Mouse (Mus musculus) stomach, embryonic 16.5 days (tissue): Measurements from ENCODE around the gene Fer1l5. TPM values are rescaled to one million over a fixed set of nuclear protein-coding genes. Genes with fewer than 3 reads are reported as not detected.
A peak's percentile ranks its signal among the peaks of the same experiment; 100 is the strongest.

Experiments
- ATAC-seq: fragments of 200-750 bp; cut with Nextera tagmentation; 2 replicates; pipeline ENCODE4 v1.8.0; 2017; ENCODE audit warnings: moderate number of reproducible peaks, moderate TSS enrichment; ENCODE audit not compliant: insufficient read depth, low FRiP score
- H3K27ac ChIP-seq: fragments of 300-500 bp; sonication (generic); 2 replicates; pipeline ENCODE4 v1.5.1; 2014; ENCODE audit warnings: low read length
- H3K27me3 ChIP-seq: fragments of 300-500 bp; sonication (generic); 2 replicates; pipeline ENCODE4 v1.6.1; 2014; ENCODE audit warnings: low read length, control low read depth, mixed read lengths; ENCODE audit not compliant: control insufficient read depth, insufficient read depth
- H3K36me3 ChIP-seq: fragments of 300-500 bp; sonication (generic); 2 replicates; pipeline ENCODE4 v1.6.1; 2014; ENCODE audit warnings: low read length; ENCODE audit not compliant: control insufficient read depth, insufficient read depth
- H3K4me1 ChIP-seq: fragments of 300-500 bp; sonication (generic); 2 replicates; pipeline ENCODE4 v1.6.1; 2014; ENCODE audit warnings: low read length, control low read depth, mixed read lengths; ENCODE audit not compliant: control insufficient read depth, insufficient read depth
- H3K4me2 ChIP-seq: fragments of 300-500 bp; sonication (generic); 2 replicates; pipeline ENCODE4 v1.6.1; 2014; ENCODE audit warnings: low read depth, low read length, mixed read lengths
- H3K4me3 ChIP-seq: fragments of 300-500 bp; sonication (generic); replicated peaks from 2 replicates; pipeline ENCODE4 v1.5.1; 2014; ENCODE audit warnings: mild to moderate bottlenecking, low read length
- H3K9ac ChIP-seq: fragments of 300-500 bp; sonication (generic); 2 replicates; pipeline ENCODE4 v1.6.1; 2014; ENCODE audit warnings: low read length
- H3K9me3 ChIP-seq: fragments of 300-500 bp; sonication (generic); replicated peaks from 2 replicates; pipeline ENCODE4 v1.6.1; 2016; ENCODE audit warnings: low read length, control low read depth; ENCODE audit not compliant: control insufficient read depth
- WGBS: fragments of 180-500 bp; shearing (Covaris S2); extraction: QIAGEN DNeasy Blood & Tissue Kit; methylation state at CpG from one replicate; pipeline ENCODE4 v1.1.7; 2014; 5-methylcytosine and 5-hydroxymethylcytosine counted together
- polyA plus RNA-seq: library from polyadenylated mRNA; unstranded; fragments of >200 nt; fragmentation: Nextera tagmentation; extraction: Ambion mirVana; gene quantifications from 2 replicates; pipeline ENCODE4 v1.2.1, GENCODE M21; 2015

The Fer1l5 gene
- polyA plus RNA-seq, 1 experiment from 2014 or later: 0.96 TPM

GRCm38 (mm10) chr1:36444471-36445464 lies 72.7 kb downstream of the Fer1l5 start, which contains the start of gene Lman2l:
Gene Lman2l (minus strand): TSS chr1:36445271.
- WGBS: under 1% methylated on average over 56 of the region's 57 CpGs
- Histone ChIP-seq H3K9me3 (no peaks in the 10 kb centered on the region), H3K4me2 (peak within 1 kb of the TSS; percentile 78), H3K27ac (peak within 1 kb of the TSS; percentile 54; the same call in 1 of the 2 replicates), H3K36me3 (no peaks in the 10 kb centered on the region), H3K9ac (peak within 1 kb of the TSS; percentile 88), H3K4me3 (peak within 1 kb of the TSS; percentile 87), H3K27me3 (no peaks in the 10 kb centered on the region), H3K4me1 (peaks cover 10% of the 10 kb centered on the region; the same call in 1 of the 2 replicates)
- peak; percentile 99 for ATAC-seq

GRCm38 (mm10) chr1:36445508-36445907 lies 73.4 kb downstream of the Fer1l5 start:
- WGBS: 38% methylated on average over 8 of the region's 8 CpGs
- Histone ChIP-seq H3K27me3 (no peaks in the 10 kb centered on the region), H3K4me2 (peak overlapping the region; percentile 41), H3K36me3 (no peaks in the 10 kb centered on the region), H3K9ac (no peak overlapping the region), H3K9me3 (no peaks in the 10 kb centered on the region), H3K4me3 (peak overlapping the region; percentile 87), H3K4me1 (peaks cover 10% of the 10 kb centered on the region; the same call in 1 of the 2 replicates), H3K27ac (peak overlapping the region; percentile 51; the same call in 1 of the 2 replicates)
- ATAC-seq: no peak

GRCm38 (mm10) chr1:36446106-36446824 lies 74.2 kb downstream of the Fer1l5 start:
- Histone ChIP-seq H3K4me2 (no peak overlapping the region), H3K27me3 (no peaks in the 10 kb centered on the region), H3K36me3 (no peaks in the 10 kb centered on the region), H3K4me3 (no peak overlapping the region), H3K9me3 (no peaks in the 10 kb centered on the region), H3K27ac (0 out of 2 replicates have a peak overlapping the region, but pooled peaks have one; percentile 51), H3K9ac (no peak overlapping the region), H3K4me1 (peaks cover 10% of the 10 kb centered on the region; the same call in 1 of the 2 replicates)
- 84% methylated on average over 5 of the region's 5 CpGs for WGBS
- ATAC-seq: no peak

GRCm38 (mm10) chr1:36446841-36447240 lies 74.8 kb downstream of the Fer1l5 start:
- H3K27me3 ChIP-seq: no peaks in the 10 kb centered on the region
- no peak overlapping the region for H3K27ac ChIP-seq
- H3K4me2 ChIP-seq: no peak overlapping the region
- H3K36me3 ChIP-seq: no peaks in the 10 kb centered on the region
- no peak overlapping the region for H3K4me3 ChIP-seq
- no peaks in the 10 kb centered on the region for H3K9me3 ChIP-seq
- H3K4me1 ChIP-seq: peaks cover 10% of the 10 kb centered on the region; the same call in 1 of the 2 replicates
- 88% methylated on average over 5 of the region's 5 CpGs for whole genome bisulfite sequencing
- H3K9ac ChIP-seq: no peak overlapping the region
- ATAC-seq: no peak

- ATAC-seq: no peak
- Histone ChIP-seq H3K4me2 (no peak overlapping the region), H3K27ac (no peak overlapping the region), H3K27me3 (no peaks in the 10 kb centered on the region), H3K9ac (no peak overlapping the region), H3K36me3 (no peaks in the 10 kb centered on the region), H3K9me3 (peaks cover 3% of the 10 kb centered on the region; the same call in 1 of the 2 replicates), H3K4me1 (0 out of 2 replicates have a peak, but pooled peaks cover 2% of the 10 kb centered on the region), H3K4me3 (no peak overlapping the region)
- WGBS: 83% methylated on average over 6 of the region's 6 CpGs
Observed at GRCm38 (mm10) chr1:36454055-36454815, 82.1 kb downstream of the Fer1l5 start.

- no peaks in the 10 kb centered on the region for H3K36me3 ChIP-seq
- no peak overlapping the region for H3K4me3 ChIP-seq
- ATAC-seq: no peak
- no peak overlapping the region for H3K4me2 ChIP-seq
- H3K9ac ChIP-seq: no peak overlapping the region
- H3K27ac ChIP-seq: 0 out of 2 replicates have a peak overlapping the region, but pooled peaks have one; percentile 36
- 0 out of 2 replicates have a peak, but pooled peaks cover 2% of the 10 kb centered on the region for H3K4me1 ChIP-seq
- no peaks in the 10 kb centered on the region for H3K27me3 ChIP-seq
- peaks cover 3% of the 10 kb centered on the region; the same call in 1 of the 2 replicates for H3K9me3 ChIP-seq
- 15% methylated on average over 7 of the region's 7 CpGs for WGBS
Observed at GRCm38 (mm10) chr1:36457388-36458014, 85.4 kb downstream of the Fer1l5 start.

GRCm38 (mm10) chr1:36458169-36458568 lies 86.1 kb downstream of the Fer1l5 start:
- no peak for ATAC-seq
- H3K27me3 ChIP-seq: no peaks in the 10 kb centered on the region
- 72% methylated on average over 5 of the region's 5 CpGs for WGBS

GRCm38 (mm10) chr1:36461829-36462228 lies 89.7 kb downstream of the Fer1l5 start:
- H3K4me1 ChIP-seq: 0 out of 2 replicates have a peak, but pooled peaks cover 2% of the 10 kb centered on the region
- H3K9ac ChIP-seq: no peak overlapping the region
- no peaks in the 10 kb centered on the region for H3K27me3 ChIP-seq
- ATAC-seq: no peak
- no peak overlapping the region for H3K4me3 ChIP-seq
- no peaks in the 10 kb centered on the region for H3K9me3 ChIP-seq
- 37% methylated on average over 2 of the region's 2 CpGs for WGBS
- no peak overlapping the region for H3K4me2 ChIP-seq
- H3K36me3 ChIP-seq: no peaks in the 10 kb centered on the region
- no peak overlapping the region for H3K27ac ChIP-seq

More at GRCm38 (mm10) chr1:36458169-36458568, 86.1 kb downstream of the Fer1l5 start:
- no peak overlapping the region for H3K4me3 ChIP-seq
- no peaks in the 10 kb centered on the region for H3K36me3 ChIP-seq
- no peak overlapping the region for H3K9ac ChIP-seq
- 0 out of 2 replicates have a peak, but pooled peaks cover 2% of the 10 kb centered on the region for H3K4me1 ChIP-seq
- no peak overlapping the region for H3K27ac ChIP-seq
- H3K9me3 ChIP-seq: peaks cover 3% of the 10 kb centered on the region; the same call in 1 of the 2 replicates
- H3K4me2 ChIP-seq: no peak overlapping the region
